Mouse (Mus musculus) thymus, adult 18-20 months (tissue): Measurements from ENCODE around the gene Ddx42.
"Not testable (repeated sequence)": the region's sequence is repeated elsewhere in the genome, so short reads cannot be mapped to it uniquely, and the experiment has no call there.

Experiments used
- DNase-seq, 2 experiments: peaks; one replicate each; pipeline ENCODE4 v3.0.0; 2022; ENCODE audit warnings: mixed read lengths in 2 of 2

Gene Ddx42

GRCm38 (mm10) chr11:106216730-106217490 is at the start of gene Ddx42:
TSS of gene Ddx42 (plus strand) at chr11:106216926.
- DNase-seq = peak; percentile 81 to 86

GRCm38 (mm10) chr11:106167435-106167834 is 49.3 kb upstream of the Ddx42 start:
- peak in 1 of 2 experiments; percentile 77 for DNase-seq

- DNase-seq = peak in 1 of 2 experiments; percentile 74
Measured at GRCm38 (mm10) chr11:106170807-106171206, 45.9 kb upstream of the Ddx42 start.

DNA sequence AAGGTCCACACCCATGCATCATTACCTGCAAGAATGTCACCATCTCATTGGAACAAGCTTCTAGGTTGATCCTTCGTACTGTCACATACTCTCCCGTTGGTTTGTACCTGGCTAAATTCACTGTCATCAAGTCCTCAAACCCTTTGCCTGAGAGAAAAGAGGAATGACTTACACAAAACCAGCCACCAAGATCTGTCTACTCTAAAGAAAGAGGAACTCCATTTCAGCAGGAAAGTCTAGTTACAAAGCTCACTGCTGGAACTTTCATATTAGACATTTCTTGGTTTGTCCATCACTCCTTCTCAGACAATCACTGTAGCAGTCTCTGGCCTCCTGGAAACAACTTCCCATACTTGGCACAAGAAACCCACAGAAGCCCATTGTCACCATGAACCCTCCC is 43.5 kb upstream of the Ddx42 start:
- DNase-seq = no peak

GRCm38 (mm10) chr11:106174372-106174771 is 42.4 kb upstream of the Ddx42 start:
- no peak for DNase-seq

DNA sequence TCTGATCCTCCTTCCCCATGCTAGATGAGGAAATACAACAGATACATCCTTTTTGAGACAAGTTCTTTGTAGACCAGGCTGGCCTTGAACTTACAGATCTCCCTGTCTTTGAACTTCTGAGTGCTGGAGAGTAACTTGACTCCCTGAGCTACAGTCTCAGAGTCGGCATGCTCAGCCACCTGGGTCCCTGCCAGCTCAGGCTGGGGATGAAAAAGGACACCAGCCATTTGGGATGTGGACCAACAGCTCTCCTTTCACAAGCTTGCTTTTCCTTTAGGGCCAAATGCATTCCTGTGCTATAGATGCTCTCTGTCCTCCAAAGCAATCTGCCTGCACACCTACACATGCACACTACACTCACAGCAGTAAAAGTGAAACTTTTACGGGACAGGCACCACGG is 41.6 kb upstream of the Ddx42 start:
- DNase-seq = no peak

GRCm38 (mm10) chr11:106176372-106176771 is 40.4 kb upstream of the Ddx42 start:
- no peak for DNase-seq

GRCm38 (mm10) chr11:106178036-106178782 is 38.5 kb upstream of the Ddx42 start:
- no peak for DNase-seq

DNA sequence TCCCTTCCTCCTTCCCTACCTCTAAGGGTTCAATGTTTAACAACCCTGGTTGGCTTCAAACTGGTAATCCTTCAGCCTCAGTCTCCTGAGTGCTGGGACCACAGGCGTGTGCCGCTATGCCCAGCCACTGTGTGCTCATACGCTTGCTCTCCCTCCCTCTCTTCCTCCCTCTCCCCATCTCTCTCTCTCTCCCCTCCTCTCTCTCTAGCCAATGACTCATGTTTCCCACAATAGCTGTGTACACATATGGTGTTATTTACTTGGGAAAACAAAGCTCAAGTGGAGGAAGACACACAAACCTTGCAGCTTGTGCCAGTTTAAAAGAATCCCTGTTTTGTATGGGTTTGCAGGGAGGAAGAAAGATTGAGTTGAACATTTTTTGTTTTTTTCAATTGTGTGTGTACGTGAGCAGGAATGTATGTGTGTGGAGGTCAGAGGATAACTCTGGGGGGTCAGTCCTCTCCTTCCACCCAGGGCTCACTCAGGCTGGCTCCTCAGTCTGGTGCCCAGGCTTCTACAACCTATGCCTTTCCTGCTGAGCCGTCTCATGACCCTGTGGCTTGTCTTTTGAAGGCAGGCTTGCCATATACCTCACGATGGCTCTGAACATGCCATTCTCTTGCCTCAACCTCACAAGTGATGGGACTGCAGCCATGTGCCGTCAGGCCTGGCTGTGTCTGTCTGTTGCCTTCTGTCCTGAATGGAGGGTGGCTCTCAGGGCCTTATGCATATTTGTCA is 36.8 kb upstream of the Ddx42 start:
- no peak for DNase-seq

DNA sequence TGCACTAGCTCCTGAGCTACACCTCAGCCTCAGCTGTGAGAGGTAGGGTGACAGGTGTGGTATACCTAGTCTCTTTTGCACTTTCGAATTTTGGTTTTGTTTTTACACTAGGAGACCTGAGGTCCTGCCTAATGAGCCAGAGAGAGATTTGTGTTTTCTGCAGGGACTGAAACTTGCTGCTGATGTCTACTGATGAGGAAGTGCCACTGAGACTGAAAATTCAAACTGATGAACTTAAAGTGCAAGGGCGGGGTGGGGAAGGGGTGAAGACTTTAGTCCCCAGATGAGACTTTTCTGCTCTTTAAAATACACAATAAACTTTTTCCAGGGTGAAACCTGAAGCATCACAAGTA is 36.3 kb upstream of the Ddx42 start:
- DNase-seq = no peak

GRCm38 (mm10) chr11:106187326-106187725 is 29.4 kb upstream of the Ddx42 start:
- no peak for DNase-seq

DNA sequence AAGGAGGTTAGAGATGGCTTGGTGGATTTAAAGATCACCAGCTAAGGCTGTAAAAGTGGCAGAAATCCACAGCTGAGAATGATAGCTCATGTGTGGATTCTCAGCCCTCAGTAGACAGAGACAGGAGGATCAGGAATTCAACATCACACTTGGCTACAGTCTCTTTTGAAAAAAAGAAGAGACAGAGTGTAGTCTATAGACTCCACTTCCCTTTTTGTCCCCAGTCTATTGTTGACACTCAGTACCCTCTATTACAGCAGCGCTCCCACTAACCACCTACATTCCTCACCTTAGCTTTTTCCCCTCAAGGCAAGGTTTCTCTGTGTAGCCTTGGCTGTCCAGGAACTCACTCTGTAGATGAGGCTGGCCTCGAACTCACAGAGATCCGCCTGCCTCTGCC is 25.0 kb upstream of the Ddx42 start:
- DNase-seq = no peak

GRCm38 (mm10) chr11:106192241-106192640 is 24.5 kb upstream of the Ddx42 start:
- DNase-seq = no peak

GRCm38 (mm10) chr11:106192657-106193370 is 23.9 kb upstream of the Ddx42 start:
- no peak for DNase-seq

DNA sequence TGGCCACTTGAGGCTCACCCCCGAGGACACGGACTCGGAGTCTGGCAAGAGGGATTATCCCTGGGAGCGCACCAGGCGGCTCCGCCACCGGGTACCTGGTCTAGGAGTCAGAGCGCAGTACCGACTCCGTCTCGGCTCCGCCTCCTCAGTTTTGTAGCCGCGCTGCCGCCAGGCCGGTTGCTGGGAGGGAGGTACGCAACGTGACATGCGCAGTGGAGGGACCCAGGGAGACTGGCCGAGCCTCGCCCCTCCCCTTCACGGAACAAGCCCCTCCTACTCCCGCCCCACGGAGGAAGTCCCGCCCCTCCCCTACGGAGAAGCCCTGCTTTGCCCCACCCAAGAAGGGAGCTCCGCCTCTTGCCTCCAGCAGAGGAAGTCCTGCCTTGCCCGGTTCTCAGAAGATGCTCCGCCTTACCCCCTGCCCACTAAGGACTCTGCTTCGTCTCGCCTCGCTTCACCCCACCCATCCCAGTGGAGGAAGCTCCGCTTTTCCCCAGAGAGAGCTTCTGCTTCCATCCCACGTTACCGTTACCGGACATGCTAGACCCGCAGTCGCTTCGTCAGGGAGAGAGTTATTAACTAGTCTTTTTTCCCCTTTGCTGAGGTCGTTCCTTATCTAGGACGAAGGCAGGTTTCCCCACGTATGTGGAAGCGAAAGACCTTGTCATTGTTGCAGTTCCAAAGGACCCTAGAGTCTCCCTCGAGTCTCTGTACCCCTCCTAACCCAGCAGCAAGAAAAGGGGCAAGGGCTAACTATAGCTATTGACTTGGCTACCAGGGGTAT is 23.2 kb upstream of the Ddx42 start:
- peak; percentile 96 to 97 for DNase-seq

DNA sequence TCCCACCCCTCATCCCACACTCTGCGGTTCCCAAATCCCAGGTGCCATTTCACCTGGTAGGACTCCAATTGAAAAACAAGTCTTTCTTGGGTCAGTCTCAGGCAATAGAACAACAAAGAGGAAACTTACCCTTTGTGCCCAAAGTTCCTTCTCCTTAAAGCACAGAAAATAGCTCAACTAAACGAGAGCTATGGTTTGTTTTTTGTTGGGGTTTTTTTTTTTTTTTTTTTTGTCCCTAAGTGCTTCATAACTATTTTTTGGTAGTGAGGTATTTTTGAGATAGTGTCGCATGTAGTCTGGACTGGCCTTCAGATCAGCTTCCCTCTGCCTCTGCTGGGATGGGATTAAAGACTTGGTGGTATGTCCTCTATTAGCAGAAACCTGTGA is 22.6 kb upstream of the Ddx42 start:
- no peak for DNase-seq

- DNase-seq = no peak
Measured at GRCm38 (mm10) chr11:106194891-106195290, 21.8 kb upstream of the Ddx42 start.

- DNase-seq = no peak
Measured at GRCm38 (mm10) chr11:106195341-106195740, 21.4 kb upstream of the Ddx42 start.

DNA sequence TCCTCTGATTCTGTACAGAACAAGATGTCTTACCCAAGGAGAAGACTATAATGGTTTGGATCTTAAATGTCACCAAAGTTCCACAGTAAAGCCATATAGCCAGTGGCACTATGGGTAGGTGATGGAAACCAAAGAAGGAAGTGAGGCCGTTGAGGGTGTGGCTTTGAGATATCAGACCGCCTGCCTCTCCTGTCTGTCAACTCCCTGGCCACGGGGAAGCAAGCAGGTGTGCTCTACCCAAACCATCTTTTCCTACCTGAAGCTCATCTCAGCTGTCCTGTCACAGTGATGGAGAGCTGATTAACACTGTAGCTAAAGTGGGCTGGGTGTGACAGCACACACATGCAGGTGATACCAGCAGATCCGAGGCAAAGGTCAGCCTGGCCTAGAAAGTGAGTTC is 18.4 kb upstream of the Ddx42 start:
- no peak for DNase-seq

GRCm38 (mm10) chr11:106199997-106200396 is 16.7 kb upstream of the Ddx42 start:
- DNase-seq = not testable (repeated sequence)

DNA sequence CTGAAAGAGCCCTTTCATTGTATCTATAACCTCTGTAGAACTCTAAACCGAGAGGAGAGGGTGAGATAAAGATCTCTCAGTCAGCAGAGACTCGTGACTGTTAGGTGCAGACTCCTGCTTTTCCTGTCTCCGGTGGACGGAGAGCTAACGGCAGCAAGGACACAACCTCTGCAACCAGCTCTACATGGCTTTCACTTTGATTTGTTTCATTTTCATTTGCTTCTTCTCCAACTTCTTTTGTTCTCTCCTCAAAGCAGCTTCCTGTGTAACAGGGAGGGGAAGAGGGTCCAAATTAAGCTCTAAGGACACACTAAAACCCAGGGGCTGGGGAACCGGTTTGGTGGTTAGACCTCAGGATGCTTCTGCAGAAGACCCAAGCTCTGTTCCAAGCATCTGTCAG is 16.0 kb upstream of the Ddx42 start:
- no peak for DNase-seq
